Mouse (Mus musculus): ENCODE measurements around the gene Cryzl1. TPM values are rescaled to one million over a fixed set of nuclear protein-coding genes. Genes with fewer than 3 reads are reported as not detected.

Gene Cryzl1
- total RNA-seq (2014; rRNA removed) = 62.5 and 69.5 TPM in 2 replicates
- polyA plus RNA-seq (2015; fragmentation: Nextera tagmentation; extraction: Ambion mirVana) = 94.8 and 97.1 TPM in 2 replicates

GRCm38 (mm10) chr16:91728123-91729065 lies at the start of gene Cryzl1:
Gene Cryzl1, minus strand, starts transcription at chr16:91728975.
- ATAC-seq (peak; percentile 93), DNase-seq (peak; percentile 99)
- Histone ChIP-seq H3K36me3 (ENCODE audit: insufficient read depth) (no peaks in the 10 kb centered on the region), H3K9ac (peak within 1 kb of the TSS; percentile 85), H3K4me1 (ENCODE audit: insufficient read depth) (peaks cover 24% of the 10 kb centered on the region), H3K4me2 (ENCODE audit: low read depth) (peak within 1 kb of the TSS; percentile 61), H3K4me3 (ENCODE audit: low read depth, low read length) (peak within 1 kb of the TSS; percentile 88), H3K9me3 (ENCODE audit: low read length) (no peaks in the 10 kb centered on the region), H3K27ac (ENCODE audit: low read depth, low read length) (peak within 1 kb of the TSS; percentile 99), H3K27me3 (ENCODE audit: insufficient read depth, low read length) (no peaks in the 10 kb centered on the region)
- no peak for TF ChIP-seq CTCF (IDR thresholded peaks at IDR 0.05; ENCODE audit: low read depth)
- WGBS = 2% methylated on average over 46 of the region's 46 CpGs

DNA sequence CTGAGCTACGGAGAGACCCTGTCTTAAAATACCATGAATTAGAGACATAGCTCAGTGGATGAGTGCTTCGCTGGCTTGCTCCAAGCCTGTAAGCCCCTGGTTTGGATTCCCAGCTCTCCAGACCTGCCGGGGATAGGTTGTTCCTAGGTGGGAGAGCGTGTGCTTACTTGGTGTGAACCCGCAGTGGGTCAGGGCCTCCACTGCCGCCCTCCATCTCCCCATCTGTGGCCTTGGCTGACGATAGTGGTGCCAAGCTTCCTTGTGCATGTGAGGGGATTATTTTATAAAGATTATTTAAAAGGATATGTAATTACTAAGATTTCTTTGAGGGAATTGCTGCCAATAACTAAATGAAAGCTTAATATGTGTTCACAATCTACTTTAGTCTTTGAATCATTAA lies 43.8 kb upstream of the Cryzl1 start:
- WGBS = 77% methylated on average over 7 of the region's 7 CpGs
- H3K27ac ChIP-seq (ENCODE audit: low read depth, low read length) = no peak overlapping the region

GRCm38 (mm10) chr16:91771334-91771733 lies 42.6 kb upstream of the Cryzl1 start:
- Histone ChIP-seq H3K27ac (ENCODE audit: low read depth, low read length) (peak overlapping the region; percentile 47; the same call in 1 of the 2 replicates), H3K9me3 (ENCODE audit: low read length) (no peaks in the 10 kb centered on the region), H3K27me3 (ENCODE audit: insufficient read depth, low read length) (no peaks in the 10 kb centered on the region), H3K4me3 (ENCODE audit: low read depth, low read length) (no peak overlapping the region), H3K9ac (no peak overlapping the region), H3K4me2 (ENCODE audit: low read depth) (no peak overlapping the region), H3K36me3 (ENCODE audit: insufficient read depth) (no peaks in the 10 kb centered on the region), H3K4me1 (ENCODE audit: insufficient read depth) (peaks cover 6% of the 10 kb centered on the region; the same call in 1 of the 2 replicates)
- no peak for TF ChIP-seq CTCF (IDR thresholded peaks at IDR 0.05; ENCODE audit: low read depth)
- no peak for DNase-seq
- ATAC-seq = no peak
- 71% methylated on average over 6 of the region's 6 CpGs for WGBS

More for the DNA sequence above, 43.8 kb upstream of the Cryzl1 start:
- Histone ChIP-seq H3K36me3 (ENCODE audit: insufficient read depth) (no peaks in the 10 kb centered on the region), H3K4me2 (ENCODE audit: low read depth) (no peak overlapping the region), H3K9ac (no peak overlapping the region), H3K9me3 (ENCODE audit: low read length) (no peaks in the 10 kb centered on the region), H3K27me3 (ENCODE audit: insufficient read depth, low read length) (no peaks in the 10 kb centered on the region), H3K4me1 (ENCODE audit: insufficient read depth) (peaks cover 2% of the 10 kb centered on the region; the same call in 1 of the 2 replicates), H3K4me3 (ENCODE audit: low read depth, low read length) (no peak overlapping the region)
- DNase-seq (no peak), ATAC-seq (no peak)
- no peak for TF ChIP-seq CTCF (IDR thresholded peaks at IDR 0.05; ENCODE audit: low read depth)

GRCm38 (mm10) chr16:91770662-91771061 lies 41.9 kb upstream of the Cryzl1 start:
- DNase-seq = peak; percentile 27
- peak overlapping the region; percentile 74 for H3K27ac ChIP-seq (ENCODE audit: low read depth, low read length)
- TF ChIP-seq CTCF (IDR thresholded peaks at IDR 0.05; ENCODE audit: low read depth) = no peak
- H3K27me3 ChIP-seq (ENCODE audit: insufficient read depth, low read length) = no peaks in the 10 kb centered on the region
- no peak overlapping the region for H3K9ac ChIP-seq
- no peak overlapping the region for H3K4me3 ChIP-seq (ENCODE audit: low read depth, low read length)
- ATAC-seq = peak; percentile 76
- no peaks in the 10 kb centered on the region for H3K36me3 ChIP-seq (ENCODE audit: insufficient read depth)
- H3K9me3 ChIP-seq (ENCODE audit: low read length) = no peaks in the 10 kb centered on the region
- peaks cover 6% of the 10 kb centered on the region; the same call in 1 of the 2 replicates for H3K4me1 ChIP-seq (ENCODE audit: insufficient read depth)
- no peak overlapping the region for H3K4me2 ChIP-seq (ENCODE audit: low read depth)
- WGBS = 8% methylated on average over 5 of the region's 5 CpGs

- Histone ChIP-seq H3K36me3 (ENCODE audit: insufficient read depth) (no peaks in the 10 kb centered on the region), H3K4me3 (ENCODE audit: low read depth, low read length) (no peak overlapping the region), H3K27ac (ENCODE audit: low read depth, low read length) (no peak overlapping the region), H3K9ac (no peak overlapping the region), H3K4me2 (ENCODE audit: low read depth) (no peak overlapping the region), H3K4me1 (ENCODE audit: insufficient read depth) (peaks cover 6% of the 10 kb centered on the region; the same call in 1 of the 2 replicates), H3K27me3 (ENCODE audit: insufficient read depth, low read length) (no peaks in the 10 kb centered on the region), H3K9me3 (ENCODE audit: low read length) (no peaks in the 10 kb centered on the region)
- DNase-seq = no peak
- no peak for TF ChIP-seq CTCF (IDR thresholded peaks at IDR 0.05; ENCODE audit: low read depth)
- no peak for ATAC-seq
- WGBS = 54% methylated on average over 5 of the region's 5 CpGs
Observed at GRCm38 (mm10) chr16:91769911-91770310, 41.1 kb upstream of the Cryzl1 start.

- TF ChIP-seq CTCF (IDR thresholded peaks at IDR 0.05; ENCODE audit: low read depth) = no peak
- Histone ChIP-seq H3K4me3 (ENCODE audit: low read depth, low read length) (no peak overlapping the region), H3K27me3 (ENCODE audit: insufficient read depth, low read length) (no peaks in the 10 kb centered on the region), H3K4me1 (ENCODE audit: insufficient read depth) (peaks cover 6% of the 10 kb centered on the region; the same call in 1 of the 2 replicates), H3K36me3 (ENCODE audit: insufficient read depth) (no peaks in the 10 kb centered on the region), H3K27ac (ENCODE audit: low read depth, low read length) (no peak overlapping the region), H3K9me3 (ENCODE audit: low read length) (no peaks in the 10 kb centered on the region), H3K4me2 (ENCODE audit: low read depth) (no peak overlapping the region), H3K9ac (no peak overlapping the region)
- ATAC-seq (no peak), DNase-seq (no peak)
- WGBS = 96% methylated on average over 6 of the region's 6 CpGs
Observed at GRCm38 (mm10) chr16:91768586-91768985, 39.8 kb upstream of the Cryzl1 start.

DNA sequence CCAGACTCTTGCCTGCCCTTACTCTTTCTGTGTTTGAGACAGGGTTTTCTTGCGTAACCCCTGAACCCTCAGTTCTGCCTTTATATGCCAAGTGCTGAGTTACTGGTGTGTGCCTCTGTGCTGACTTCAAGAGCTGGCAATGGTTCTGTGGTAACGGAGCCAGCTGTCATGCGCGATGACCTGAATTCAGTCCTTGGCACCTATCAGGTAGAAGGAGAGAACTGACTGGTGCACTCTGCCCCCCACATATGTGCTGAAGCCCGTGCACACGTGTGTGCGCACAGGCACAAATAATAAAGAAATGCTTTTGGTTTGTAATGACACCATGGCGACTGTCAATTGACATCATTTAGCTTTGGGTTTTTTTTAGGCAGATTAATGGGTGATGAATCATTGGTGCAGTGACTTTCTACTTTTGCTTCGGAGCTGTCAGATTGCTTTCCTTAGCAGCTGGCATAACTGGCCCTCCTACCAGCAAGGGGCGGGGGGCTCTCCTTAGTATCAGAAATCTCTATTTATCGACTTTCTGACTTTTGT lies 38.5 kb upstream of the Cryzl1 start:
- 73% methylated on average over 11 of the region's 11 CpGs for WGBS
- TF ChIP-seq CTCF (IDR thresholded peaks at IDR 0.05; ENCODE audit: low read depth) = no peak

More for the DNA sequence above, 38.5 kb upstream of the Cryzl1 start:
- Histone ChIP-seq H3K36me3 (ENCODE audit: insufficient read depth) (no peaks in the 10 kb centered on the region), H3K27me3 (ENCODE audit: insufficient read depth, low read length) (no peaks in the 10 kb centered on the region), H3K4me2 (ENCODE audit: low read depth) (no peak overlapping the region), H3K27ac (ENCODE audit: low read depth, low read length) (no peak overlapping the region), H3K9me3 (ENCODE audit: low read length) (no peaks in the 10 kb centered on the region), H3K4me1 (ENCODE audit: insufficient read depth) (peaks cover 6% of the 10 kb centered on the region; the same call in 1 of the 2 replicates), H3K4me3 (ENCODE audit: low read depth, low read length) (no peak overlapping the region), H3K9ac (no peak overlapping the region)
- ATAC-seq (no peak), DNase-seq (no peak)
